Mouse (Mus musculus) testis, adult 2 months (tissue): ENCODE results near the gene Mcoln3. TPM values are rescaled to one million over a fixed set of nuclear protein-coding genes. Genes with fewer than 3 reads are reported as not detected.

Source experiments
- H3K27ac ChIP-seq: fragments of 200-500 bp; 2 replicates; pipeline ENCODE4 v1.5.1; 2012; ENCODE audit warnings: low read depth, low read length; ENCODE audit not compliant: control insufficient read depth, insufficient read depth
- H3K27me3 ChIP-seq: fragments of 200-500 bp; 2 replicates; pipeline ENCODE4 v1.6.1; 2012; ENCODE audit warnings: mild to moderate bottlenecking, low read length, moderate library complexity; ENCODE audit not compliant: control insufficient read depth, insufficient read depth
- H3K36me3 ChIP-seq: fragments of 200-500 bp; 2 replicates; pipeline ENCODE4 v1.6.1; 2012; ENCODE audit warnings: mild to moderate bottlenecking, low read length; ENCODE audit not compliant: control insufficient read depth, insufficient read depth
- H3K4me1 ChIP-seq: fragments of 200-500 bp; 2 replicates; pipeline ENCODE4 v1.6.1; 2012; ENCODE audit warnings: low read length; ENCODE audit not compliant: control insufficient read depth, insufficient read depth
- H3K4me3 ChIP-seq: fragments of 200-500 bp; 2 replicates; pipeline ENCODE4 v1.5.1; 2012; ENCODE audit warnings: low read depth, mild to moderate bottlenecking, low read length, moderate library complexity, mixed read lengths; ENCODE audit not compliant: control insufficient read depth
- CTCF ChIP-seq: fragments of 200-500 bp; IDR thresholded peaks from 2 replicates; pipeline ENCODE4 v1.5.1; 2012; ENCODE audit warnings: low read depth, mild to moderate bottlenecking, inconsistent platforms, low read length, moderate library complexity; ENCODE audit not compliant: control insufficient read depth, insufficient read depth, insufficient replicate concordance
- POLR2A ChIP-seq: fragments of 200-500 bp; IDR thresholded peaks from 2 replicates; pipeline ENCODE4 v1.6.1; 2012; ENCODE audit warnings: low read depth, mild to moderate bottlenecking, inconsistent platforms, low read length, moderate library complexity; ENCODE audit not compliant: control insufficient read depth
- polyA plus RNA-seq: library from polyadenylated mRNA; depleted of rRNA; stranded (reverse); fragments of >200 nt; gene quantifications from 2 replicates; pipeline ENCODE4 v1.2.3, GENCODE M21; 2012

Gene Mcoln3
- polyA plus RNA-seq, 1 experiment = 0.11 TPM

- no peaks in the 10 kb centered on the region; the same call in 1 of the 2 replicates for H3K36me3 ChIP-seq
- H3K4me3 ChIP-seq = no peak overlapping the region
- no peak overlapping the region for H3K27ac ChIP-seq
- H3K4me1 ChIP-seq = peaks cover 4% of the 10 kb centered on the region; the same call in 1 of the 2 replicates
- no peaks in the 10 kb centered on the region for H3K27me3 ChIP-seq
- no peak for TF ChIP-seq POLR2A
- TF ChIP-seq CTCF = no peak
These were observed 19.4 kb upstream of the Mcoln3 start for GRCm38 (mm10) chr3:146097861-146098260.

- no peak overlapping the region for H3K27ac ChIP-seq
- no peaks in the 10 kb centered on the region for H3K27me3 ChIP-seq
- H3K4me1 ChIP-seq = peaks cover 4% of the 10 kb centered on the region; the same call in 1 of the 2 replicates
- no peaks in the 10 kb centered on the region for H3K36me3 ChIP-seq
- TF ChIP-seq CTCF (no peak), POLR2A (no peak)
- H3K4me3 ChIP-seq = no peak overlapping the region
These were observed 17.3 kb upstream of the Mcoln3 start for GRCm38 (mm10) chr3:146099925-146100324.

GRCm38 (mm10) chr3:146102049-146102448, 15.2 kb upstream of the Mcoln3 start:
- H3K27ac ChIP-seq = no peak overlapping the region
- no peak overlapping the region for H3K4me3 ChIP-seq
- H3K36me3 ChIP-seq = no peaks in the 10 kb centered on the region
- no peaks in the 10 kb centered on the region for H3K27me3 ChIP-seq
- H3K4me1 ChIP-seq = peaks cover 4% of the 10 kb centered on the region
- TF ChIP-seq POLR2A = no peak
- TF ChIP-seq CTCF = peak; percentile 41; the same call in 1 of the 2 replicates

- Histone ChIP-seq H3K27me3 (no peaks in the 10 kb centered on the region), H3K36me3 (no peaks in the 10 kb centered on the region), H3K4me1 (peaks cover 6% of the 10 kb centered on the region), H3K27ac (peak overlapping the region; percentile 94), H3K4me3 (peak overlapping the region; percentile 93)
- TF ChIP-seq POLR2A (no peak), CTCF (no peak)
These were observed 10.0 kb upstream of the Mcoln3 start for GRCm38 (mm10) chr3:146107116-146107849.

- Histone ChIP-seq H3K4me1 (peaks cover 6% of the 10 kb centered on the region), H3K4me3 (peak within 1 kb of the TSS; percentile 93), H3K27ac (peak within 1 kb of the TSS; percentile 94), H3K27me3 (no peaks in the 10 kb centered on the region), H3K36me3 (no peaks in the 10 kb centered on the region)
- no peak for TF ChIP-seq CTCF
- TF ChIP-seq POLR2A = no peak
These were observed 9.2 kb upstream of the Mcoln3 start, which contains the start of gene Wdr63 for GRCm38 (mm10) chr3:146107921-146108571. Gene Wdr63 (minus strand): TSS chr3:146108130.

GRCm38 (mm10) chr3:146108945-146109344, 8.3 kb upstream of the Mcoln3 start:
- Histone ChIP-seq H3K36me3 (no peaks in the 10 kb centered on the region), H3K27ac (no peak overlapping the region), H3K4me1 (peaks cover 6% of the 10 kb centered on the region), H3K27me3 (no peaks in the 10 kb centered on the region), H3K4me3 (no peak overlapping the region; the same call in 1 of the 2 replicates)
- TF ChIP-seq CTCF (no peak), POLR2A (no peak)

- no peaks in the 10 kb centered on the region for H3K27me3 ChIP-seq
- H3K4me3 ChIP-seq = no peak overlapping the region
These were observed 6.9 kb upstream of the Mcoln3 start for GRCm38 (mm10) chr3:146110358-146110757.

More at GRCm38 (mm10) chr3:146110358-146110757, 6.9 kb upstream of the Mcoln3 start:
- Histone ChIP-seq H3K4me1 (peaks cover 6% of the 10 kb centered on the region), H3K27ac (no peak overlapping the region), H3K36me3 (no peaks in the 10 kb centered on the region)
- no peak for TF ChIP-seq POLR2A
- TF ChIP-seq CTCF = no peak
